Mouse (Mus musculus) liver, adult 2 months (tissue): Measurements from ENCODE around the gene Sgcd. TPM values are rescaled to one million over a fixed set of nuclear protein-coding genes. Genes with fewer than 3 reads are reported as not detected.
"Not testable (repeated sequence)": the region's sequence is repeated elsewhere in the genome, so short reads cannot be mapped to it uniquely, and the experiment has no call there.

Experiments used
- DNase-seq: peaks from one replicate; pipeline ENCODE4 v3.0.0-alpha.2; 2011; ENCODE audit warnings: low read depth, low spot score; ENCODE audit errors: extremely low read depth
- H3K27ac ChIP-seq: fragments of 200-500 bp; replicated peaks from 2 replicates; pipeline ENCODE4 v1.5.1; 2012; ENCODE audit warnings: low read depth, mild to moderate bottlenecking, control low read depth, inconsistent platforms, low read length; ENCODE audit not compliant: insufficient read depth
- H3K27me3 ChIP-seq: fragments of 200-500 bp; 2 replicates; pipeline ENCODE4 v1.6.1; 2012; ENCODE audit warnings: mild to moderate bottlenecking, moderate library complexity, low read length, inconsistent platforms; ENCODE audit not compliant: control insufficient read depth, insufficient read depth
- H3K36me3 ChIP-seq: fragments of 200-500 bp; 2 replicates; pipeline ENCODE4 v1.6.1; 2012; ENCODE audit warnings: low read length, inconsistent platforms; ENCODE audit not compliant: control insufficient read depth, insufficient read depth
- H3K4me1 ChIP-seq: fragments of 200-500 bp; 2 replicates; pipeline ENCODE4 v1.6.1; 2011; ENCODE audit warnings: low read length; ENCODE audit not compliant: control insufficient read depth, insufficient read depth
- H3K4me3 ChIP-seq: fragments of 200-500 bp; 2 replicates; pipeline ENCODE4 v1.5.1; 2011; ENCODE audit warnings: low read depth, mild to moderate bottlenecking, control low read depth, low read length, moderate library complexity; ENCODE audit not compliant: insufficient read depth
- H3K79me2 ChIP-seq: fragments of 200-500 bp; 2 replicates; pipeline ENCODE4 v1.6.1; 2012; ENCODE audit warnings: inconsistent platforms, mild to moderate bottlenecking, low read length, moderate library complexity; ENCODE audit not compliant: control insufficient read depth, insufficient read depth
- H3K9ac ChIP-seq: fragments of 200-500 bp; 2 replicates; pipeline ENCODE4 v1.6.1; 2012; ENCODE audit warnings: low read depth, mild to moderate bottlenecking, control low read depth, inconsistent platforms, low read length
- CTCF ChIP-seq: fragments of 200-500 bp; IDR thresholded peaks from 2 replicates; pipeline ENCODE4 v1.5.1; 2011; ENCODE audit warnings: low read depth, low read length, control low read depth
- POLR2A ChIP-seq: fragments of 200-500 bp; IDR thresholded peaks from 2 replicates; pipeline ENCODE4 v1.6.1; 2011; ENCODE audit warnings: low read length, control low read depth; ENCODE audit not compliant: insufficient read depth; ENCODE audit errors: extremely low read depth
- WGBS: fragments of 180-500 bp; shearing (Covaris S2); methylation state at CpG from one replicate; pipeline ENCODE4 v1.1.7; 2018; 5-methylcytosine and 5-hydroxymethylcytosine counted together
- polyA plus RNA-seq: library from polyadenylated mRNA; depleted of rRNA; stranded (reverse); fragments of >200 nt; gene quantifications from 2 replicates; pipeline ENCODE4 v1.2.3, GENCODE M21; 2012
- total RNA-seq: library from RNA; depleted of rRNA; stranded (reverse); fragments of >200 nt; gene quantifications from 2 replicates; pipeline ENCODE4 v1.2.3, GENCODE M21; 2014

Gene Sgcd
- total and polyA plus RNA-seq, 2 experiments, result 0.37 TPM; not detected in 1

- TF ChIP-seq POLR2A (no peak), CTCF (no peak)
Observed at GRCm38 (mm10) chr11:47473493-47474230, 515.1 kb downstream of the Sgcd start.

GRCm38 (mm10) chr11:47460700-47461099, 528.1 kb downstream of the Sgcd start:
- not testable (repeated sequence) for DNase-seq, H3K27me3 ChIP-seq

More at GRCm38 (mm10) chr11:47473493-47474230, 515.1 kb downstream of the Sgcd start:
- Histone ChIP-seq H3K4me3 (no peak overlapping the region), H3K36me3 (no peaks in the 10 kb centered on the region), H3K4me1 (no peaks in the 10 kb centered on the region), H3K79me2 (no peaks in the 10 kb centered on the region), H3K9ac (no peak overlapping the region), H3K27me3 (no peaks in the 10 kb centered on the region), H3K27ac (no peak overlapping the region)
- WGBS, result 28% methylated on average over 1 of the region's 1 CpGs
- DNase-seq, result no peak

GRCm38 (mm10) chr11:47460149-47460548, 528.6 kb downstream of the Sgcd start:
- Histone ChIP-seq H3K79me2 (no peaks in the 10 kb centered on the region), H3K4me3 (no peak overlapping the region), H3K36me3 (no peaks in the 10 kb centered on the region), H3K4me1 (no peaks in the 10 kb centered on the region), H3K9ac (no peak overlapping the region), H3K27ac (no peak overlapping the region), H3K27me3 (no peaks in the 10 kb centered on the region)
- TF ChIP-seq CTCF (no peak), POLR2A (no peak)
- DNase-seq, result no peak
- 65% methylated on average over 2 of the region's 2 CpGs for WGBS

More at GRCm38 (mm10) chr11:47460700-47461099, 528.1 kb downstream of the Sgcd start:
- H3K36me3 ChIP-seq, H3K27ac ChIP-seq, H3K4me1 ChIP-seq, H3K4me3 ChIP-seq, H3K9ac ChIP-seq, H3K79me2 ChIP-seq: not testable (repeated sequence)

GRCm38 (mm10) chr11:47459214-47459613, 529.6 kb downstream of the Sgcd start:
- H3K27ac ChIP-seq, result no peak overlapping the region
- no peak for TF ChIP-seq POLR2A
- no peak for TF ChIP-seq CTCF
- H3K79me2 ChIP-seq, result no peaks in the 10 kb centered on the region
- DNase-seq, result no peak
- H3K9ac ChIP-seq, result no peak overlapping the region
- no peaks in the 10 kb centered on the region for H3K36me3 ChIP-seq
- no peak overlapping the region for H3K4me3 ChIP-seq
- 45% methylated on average over 3 of the region's 3 CpGs for WGBS
- H3K27me3 ChIP-seq, result no peaks in the 10 kb centered on the region
- H3K4me1 ChIP-seq, result no peaks in the 10 kb centered on the region

GRCm38 (mm10) chr11:47447790-47448189, 541.0 kb downstream of the Sgcd start:
- H3K27me3 ChIP-seq, result no peaks in the 10 kb centered on the region
- H3K79me2 ChIP-seq, result no peaks in the 10 kb centered on the region
- H3K4me1 ChIP-seq, result no peaks in the 10 kb centered on the region
- no peak for DNase-seq
- TF ChIP-seq POLR2A, result no peak
- TF ChIP-seq CTCF, result no peak
- no peaks in the 10 kb centered on the region for H3K36me3 ChIP-seq
- WGBS, result 52% methylated on average over 2 of the region's 2 CpGs
- no peak overlapping the region for H3K27ac ChIP-seq
- no peak overlapping the region for H3K9ac ChIP-seq
- H3K4me3 ChIP-seq, result no peak overlapping the region

DNA sequence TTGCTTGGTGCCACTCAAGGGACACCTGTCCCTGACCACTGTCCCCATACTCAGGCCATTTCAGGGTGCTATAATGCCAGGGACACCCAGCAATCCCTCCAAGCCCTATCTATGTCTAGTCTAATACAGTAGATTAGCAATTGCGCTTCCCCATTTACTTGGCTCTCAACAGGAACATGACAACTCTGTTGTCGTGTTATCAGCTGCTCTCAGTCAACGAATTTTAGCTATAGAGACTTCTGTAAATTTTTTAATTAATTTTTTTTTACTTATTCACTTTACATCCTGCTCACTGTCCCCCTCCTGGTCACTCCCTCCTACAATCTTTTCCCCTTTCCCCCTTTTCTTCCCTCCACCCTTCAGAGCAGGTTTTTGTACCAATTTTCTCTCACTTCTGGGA, 542.4 kb downstream of the Sgcd start:
- 70% methylated on average over 3 of the region's 3 CpGs for WGBS
- no peak overlapping the region for H3K27ac ChIP-seq
- H3K4me1 ChIP-seq, result no peaks in the 10 kb centered on the region
- DNase-seq, result no peak
- H3K79me2 ChIP-seq, result no peaks in the 10 kb centered on the region
- H3K27me3 ChIP-seq, result no peaks in the 10 kb centered on the region
- TF ChIP-seq CTCF (no peak), POLR2A (no peak)
- H3K36me3 ChIP-seq, result no peaks in the 10 kb centered on the region
- no peak overlapping the region for H3K9ac ChIP-seq
- H3K4me3 ChIP-seq, result no peak overlapping the region
